Mouse (Mus musculus) forebrain, embryonic 16.5 days (tissue): ENCODE measurements at regions not wholly inside any gene's neighbourhood (a gene's known extent, or its start where the extent isn't known, plus 50 kb on each side); places are given as distances from the start of the nearest gene placed in this dataset.

Experiments used
- ATAC-seq: fragments of 200-750 bp; cut with Nextera tagmentation; 2 replicates; pipeline ENCODE4 v1.8.0; 2017; ENCODE audit warnings: mild to moderate bottlenecking, moderate library complexity
- H3K27ac ChIP-seq: fragments of 300-500 bp; sonication (generic); 2 replicates; pipeline ENCODE4 v1.5.1; 2014; ENCODE audit warnings: low read length, control low read depth
- H3K27me3 ChIP-seq: fragments of 300-500 bp; sonication (generic); replicated peaks from 2 replicates; pipeline ENCODE4 v1.6.1; 2014; ENCODE audit warnings: low read length; ENCODE audit not compliant: control insufficient read depth, insufficient read depth
- H3K36me3 ChIP-seq: fragments of 300-500 bp; sonication (generic); 2 replicates; pipeline ENCODE4 v1.6.1; 2014; ENCODE audit not compliant: control insufficient read depth, insufficient read depth
- H3K4me1 ChIP-seq: fragments of 300-500 bp; sonication (generic); replicated peaks from 2 replicates; pipeline ENCODE4 v1.6.1; 2014; ENCODE audit warnings: low read length; ENCODE audit not compliant: control insufficient read depth, insufficient read depth
- H3K4me2 ChIP-seq: fragments of 300-500 bp; sonication (generic); 2 replicates; pipeline ENCODE4 v1.6.1; 2014; ENCODE audit warnings: mild to moderate bottlenecking, low read length, control low read depth
- H3K4me3 ChIP-seq: fragments of 300-500 bp; sonication (generic); replicated peaks from 2 replicates; pipeline ENCODE4 v1.5.1; 2014; ENCODE audit warnings: mild to moderate bottlenecking, low read length, control low read depth
- H3K9ac ChIP-seq: fragments of 300-500 bp; sonication (generic); replicated peaks from 2 replicates; pipeline ENCODE4 v1.6.1; 2014; ENCODE audit warnings: low read depth, low read length, control low read depth
- H3K9me3 ChIP-seq: fragments of 300-500 bp; sonication (generic); 2 replicates; pipeline ENCODE4 v1.6.1; 2016; ENCODE audit warnings: low read length; ENCODE audit not compliant: control insufficient read depth
- WGBS: fragments of 180-500 bp; shearing (Covaris S2); extraction: QIAGEN DNeasy Blood & Tissue Kit; methylation state at CpG from one replicate; pipeline ENCODE4 v1.1.7; 2014; 5-methylcytosine and 5-hydroxymethylcytosine counted together

- Histone ChIP-seq H3K27ac (no peak overlapping the region), H3K4me2 (no peak overlapping the region), H3K9me3 (no peaks in the 10 kb centered on the region), H3K36me3 (no peaks in the 10 kb centered on the region), H3K27me3 (no peaks in the 10 kb centered on the region), H3K4me1 (no peaks in the 10 kb centered on the region), H3K4me3 (no peak overlapping the region), H3K9ac (no peak overlapping the region)
- whole genome bisulfite sequencing: 11% methylated on average over 2 of the region's 2 CpGs
- ATAC-seq: no peak
Observed at GRCm38 (mm10) chr14:100627523-100627922, 343.0 kb upstream of the Klf12 start.

GRCm38 (mm10) chr14:100619656-100620030 lies 335.2 kb upstream of the Klf12 start:
- no peaks in the 10 kb centered on the region for H3K9me3 ChIP-seq
- no peak overlapping the region for H3K4me3 ChIP-seq
- no peak overlapping the region for H3K4me2 ChIP-seq
- no peaks in the 10 kb centered on the region for H3K36me3 ChIP-seq
- no peak overlapping the region for H3K9ac ChIP-seq
- peaks cover 8% of the 10 kb centered on the region for H3K4me1 ChIP-seq
- ATAC-seq: no peak
- WGBS: 77% methylated on average over 1 of the region's 1 CpGs
- no peak overlapping the region for H3K27ac ChIP-seq
- no peaks in the 10 kb centered on the region for H3K27me3 ChIP-seq

GRCm38 (mm10) chr14:100618793-100619655 lies 334.5 kb upstream of the Klf12 start:
- ATAC-seq: peak; percentile 75
- Histone ChIP-seq H3K9ac (no peak overlapping the region), H3K27ac (no peak overlapping the region; the same call in 1 of the 2 replicates), H3K9me3 (no peaks in the 10 kb centered on the region), H3K36me3 (no peaks in the 10 kb centered on the region), H3K4me2 (no peak overlapping the region), H3K4me1 (peaks cover 8% of the 10 kb centered on the region), H3K4me3 (no peak overlapping the region), H3K27me3 (no peaks in the 10 kb centered on the region)
- 41% methylated on average over 12 of the region's 12 CpGs for WGBS

- ATAC-seq: 0 out of 2 replicates have a peak, but pooled peaks have one; percentile 57
- peaks cover 11% of the 10 kb centered on the region for H3K4me1 ChIP-seq
Observed at GRCm38 (mm10) chr14:100610017-100610760, 325.7 kb upstream of the Klf12 start.

GRCm38 (mm10) chr14:100607109-100607508 lies 322.6 kb upstream of the Klf12 start:
- H3K27me3 ChIP-seq: no peaks in the 10 kb centered on the region
- ATAC-seq: no peak
- no peak overlapping the region for H3K4me2 ChIP-seq
- no peak overlapping the region for H3K27ac ChIP-seq
- H3K4me1 ChIP-seq: peaks cover 11% of the 10 kb centered on the region
- H3K9ac ChIP-seq: no peak overlapping the region
- H3K9me3 ChIP-seq: no peaks in the 10 kb centered on the region
- no peaks in the 10 kb centered on the region for H3K36me3 ChIP-seq
- no peak overlapping the region for H3K4me3 ChIP-seq
- WGBS: 70% methylated on average over 4 of the region's 4 CpGs

More at GRCm38 (mm10) chr14:100610017-100610760, 325.7 kb upstream of the Klf12 start:
- H3K36me3 ChIP-seq: no peaks in the 10 kb centered on the region
- no peak overlapping the region for H3K27ac ChIP-seq
- no peaks in the 10 kb centered on the region for H3K9me3 ChIP-seq
- H3K4me2 ChIP-seq: no peak overlapping the region
- WGBS: 92% methylated on average over 1 of the region's 1 CpGs
- H3K27me3 ChIP-seq: no peaks in the 10 kb centered on the region
- H3K9ac ChIP-seq: no peak overlapping the region
- no peak overlapping the region for H3K4me3 ChIP-seq

- Histone ChIP-seq H3K27me3 (no peaks in the 10 kb centered on the region), H3K27ac (no peak overlapping the region), H3K4me3 (no peak overlapping the region), H3K9me3 (no peaks in the 10 kb centered on the region), H3K4me2 (no peak overlapping the region), H3K4me1 (no peaks in the 10 kb centered on the region), H3K9ac (no peak overlapping the region), H3K36me3 (no peaks in the 10 kb centered on the region)
- WGBS: 48% methylated on average over 7 of the region's 7 CpGs
- ATAC-seq: no peak
Observed at GRCm38 (mm10) chr14:100600886-100601451, 316.5 kb upstream of the Klf12 start.

- Histone ChIP-seq H3K4me1 (no peaks in the 10 kb centered on the region), H3K4me2 (no peak overlapping the region), H3K27me3 (no peaks in the 10 kb centered on the region), H3K36me3 (no peaks in the 10 kb centered on the region), H3K9ac (no peak overlapping the region), H3K27ac (no peak overlapping the region), H3K9me3 (no peaks in the 10 kb centered on the region), H3K4me3 (no peak overlapping the region)
- no peak for ATAC-seq
Observed at GRCm38 (mm10) chr14:100570026-100570425, 285.5 kb upstream of the Klf12 start.

GRCm38 (mm10) chr14:100561884-100562283 lies 277.4 kb upstream of the Klf12 start:
- Histone ChIP-seq H3K36me3 (no peaks in the 10 kb centered on the region), H3K9ac (no peak overlapping the region), H3K4me3 (no peak overlapping the region), H3K4me2 (no peak overlapping the region), H3K9me3 (no peaks in the 10 kb centered on the region), H3K27me3 (no peaks in the 10 kb centered on the region), H3K27ac (no peak overlapping the region), H3K4me1 (0 out of 2 replicates have a peak, but pooled peaks cover 4% of the 10 kb centered on the region)
- ATAC-seq: no peak
- WGBS: 82% methylated on average over 3 of the region's 3 CpGs

GRCm38 (mm10) chr14:100558378-100558777 lies 273.9 kb upstream of the Klf12 start:
- 3% methylated on average over 4 of the region's 4 CpGs for WGBS

More at GRCm38 (mm10) chr14:100558378-100558777, 273.9 kb upstream of the Klf12 start:
- H3K9me3 ChIP-seq: no peaks in the 10 kb centered on the region
- H3K4me3 ChIP-seq: no peak overlapping the region
- no peak overlapping the region for H3K4me2 ChIP-seq
- no peaks in the 10 kb centered on the region for H3K27me3 ChIP-seq
- H3K9ac ChIP-seq: no peak overlapping the region
- H3K36me3 ChIP-seq: no peaks in the 10 kb centered on the region
- peak; percentile 66 for ATAC-seq
- 0 out of 2 replicates have a peak, but pooled peaks cover 4% of the 10 kb centered on the region for H3K4me1 ChIP-seq
- no peak overlapping the region for H3K27ac ChIP-seq
